Mouse (Mus musculus): ENCODE data around the gene Flrt1. TPM values are rescaled to one million over a fixed set of nuclear protein-coding genes. Genes with fewer than 3 reads are reported as not detected.
"Not testable (repeated sequence)": the region's sequence is repeated elsewhere in the genome, so short reads cannot be mapped to it uniquely, and the experiment has no call there.

The Flrt1 gene
- total and polyA plus RNA-seq, 2 experiments from 2014 or later, result 8.8 to 11.3 TPM

DNA sequence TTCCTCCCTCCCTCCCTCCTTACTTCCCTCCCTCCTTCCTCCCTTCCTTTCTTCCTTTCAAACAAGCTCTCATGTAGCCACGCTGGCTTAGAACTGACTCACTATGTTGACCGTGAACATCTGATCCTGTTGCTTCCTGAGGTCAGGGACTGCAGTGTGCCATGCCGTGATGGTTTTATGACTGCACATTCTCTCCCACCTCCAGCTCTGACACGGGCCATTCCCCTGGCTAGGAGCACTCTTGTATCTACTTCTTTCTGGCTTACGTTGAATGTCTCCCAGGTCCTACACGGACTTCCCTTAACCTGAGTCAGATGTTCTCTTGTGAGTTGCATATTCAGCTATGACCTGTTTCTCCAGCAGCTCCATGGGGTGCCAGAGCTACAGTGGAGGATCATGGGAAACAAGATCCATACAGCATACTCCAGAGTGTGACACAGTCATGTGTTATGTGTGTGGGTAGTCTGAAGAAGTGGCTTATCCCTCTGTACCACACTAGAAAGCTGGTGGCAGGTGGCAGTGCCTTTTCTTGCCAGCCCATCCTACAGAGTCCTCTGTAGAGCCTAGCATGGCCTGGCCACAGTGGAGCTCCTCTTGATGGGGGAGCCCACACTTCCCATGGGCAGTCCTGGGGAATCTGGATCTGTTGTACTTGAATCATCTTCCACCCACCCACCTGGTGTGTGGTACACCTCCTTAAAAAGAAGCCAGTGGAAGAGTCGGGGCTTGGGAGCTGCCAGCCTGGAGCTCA is 23.8 kb downstream of the Flrt1 start:
- Histone ChIP-seq H3K27me3 (ENCODE audit: insufficient read depth, low read length) (no peaks in the 10 kb centered on the region; the same call in 1 of the 2 replicates), H3K9ac (no peak overlapping the region), H3K4me3 (ENCODE audit: low read depth, low read length) (no peak overlapping the region), H3K4me1 (ENCODE audit: insufficient read depth) (peaks cover 12% of the 10 kb centered on the region), H3K9me3 (ENCODE audit: low read length) (no peaks in the 10 kb centered on the region), H3K4me2 (ENCODE audit: low read depth) (no peak overlapping the region), H3K27ac (ENCODE audit: low read depth, low read length) (no peak overlapping the region), H3K36me3 (ENCODE audit: insufficient read depth) (no peaks in the 10 kb centered on the region)
- DNase-seq, result no peak
- no peak for ATAC-seq
- WGBS, result 77% methylated on average over 7 of the region's 7 CpGs
- no peak for TF ChIP-seq CTCF (IDR thresholded peaks at IDR 0.05; ENCODE audit: low read depth)

DNA sequence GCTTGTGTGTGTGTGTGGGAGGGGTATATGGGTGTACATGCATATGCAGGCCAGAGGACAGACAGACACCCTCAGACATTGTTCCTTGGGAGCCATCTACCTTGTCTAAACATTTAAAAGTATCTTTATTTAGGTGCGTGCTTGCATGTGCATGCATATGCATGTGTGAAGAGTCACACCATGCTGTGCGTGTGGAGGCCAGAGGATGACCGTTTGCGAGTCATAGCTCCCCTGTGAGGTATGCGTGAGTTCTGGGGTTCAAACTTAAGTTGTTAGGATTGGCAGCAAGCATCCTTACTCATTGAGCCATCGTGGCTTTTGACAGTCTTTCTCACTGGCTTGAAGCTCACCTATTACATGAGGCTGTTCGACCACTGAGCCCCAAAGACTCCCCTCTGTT is 27.3 kb downstream of the Flrt1 start:
- no peak overlapping the region for H3K9ac ChIP-seq
- H3K4me3 ChIP-seq (ENCODE audit: low read depth, low read length), result no peak overlapping the region
- no peaks in the 10 kb centered on the region for H3K36me3 ChIP-seq (ENCODE audit: insufficient read depth)
- no peaks in the 10 kb centered on the region; the same call in 1 of the 2 replicates for H3K27me3 ChIP-seq (ENCODE audit: insufficient read depth, low read length)
- no peak for DNase-seq
- no peak overlapping the region for H3K27ac ChIP-seq (ENCODE audit: low read depth, low read length)
- peaks cover 4% of the 10 kb centered on the region for H3K4me1 ChIP-seq (ENCODE audit: insufficient read depth)
- 88% methylated on average over 7 of the region's 7 CpGs for WGBS
- ATAC-seq, result no peak
- H3K9me3 ChIP-seq (ENCODE audit: low read length), result no peaks in the 10 kb centered on the region
- H3K4me2 ChIP-seq (ENCODE audit: low read depth), result no peak overlapping the region
- no peak for TF ChIP-seq CTCF (IDR thresholded peaks at IDR 0.05; ENCODE audit: low read depth)

DNA sequence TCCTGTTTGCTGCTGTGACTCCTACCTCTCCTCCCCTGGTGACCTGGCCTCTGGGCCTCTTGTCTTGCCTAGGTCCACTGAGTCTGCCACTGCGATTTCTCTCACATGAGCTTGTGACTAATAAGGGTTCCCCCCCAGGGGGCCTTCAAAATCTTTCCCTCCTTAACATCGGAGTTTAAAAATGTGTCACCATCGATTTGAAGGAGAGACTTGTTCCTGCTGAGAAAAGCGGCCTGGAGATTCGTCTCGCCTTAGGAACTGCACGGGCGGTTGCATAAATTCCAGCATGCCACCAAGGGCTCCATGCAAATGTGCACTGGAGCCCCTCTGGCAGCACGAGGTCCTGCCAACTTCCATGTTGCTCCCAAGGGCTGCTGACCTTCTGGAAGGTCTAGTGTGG is 27.9 kb downstream of the Flrt1 start:
- no peaks in the 10 kb centered on the region for H3K4me1 ChIP-seq (ENCODE audit: insufficient read depth)
- TF ChIP-seq CTCF (IDR thresholded peaks at IDR 0.05; ENCODE audit: low read depth), result no peak
- H3K4me3 ChIP-seq (ENCODE audit: low read depth, low read length), result no peak overlapping the region
- DNase-seq (no peak), ATAC-seq (no peak)
- H3K9me3 ChIP-seq (ENCODE audit: low read length), result no peaks in the 10 kb centered on the region
- H3K36me3 ChIP-seq (ENCODE audit: insufficient read depth), result no peaks in the 10 kb centered on the region
- H3K9ac ChIP-seq, result no peak overlapping the region
- H3K27ac ChIP-seq (ENCODE audit: low read depth, low read length), result no peak overlapping the region
- H3K27me3 ChIP-seq (ENCODE audit: insufficient read depth, low read length), result no peaks in the 10 kb centered on the region; the same call in 1 of the 2 replicates
- 59% methylated on average over 9 of the region's 9 CpGs for WGBS
- no peak overlapping the region for H3K4me2 ChIP-seq (ENCODE audit: low read depth)

DNA sequence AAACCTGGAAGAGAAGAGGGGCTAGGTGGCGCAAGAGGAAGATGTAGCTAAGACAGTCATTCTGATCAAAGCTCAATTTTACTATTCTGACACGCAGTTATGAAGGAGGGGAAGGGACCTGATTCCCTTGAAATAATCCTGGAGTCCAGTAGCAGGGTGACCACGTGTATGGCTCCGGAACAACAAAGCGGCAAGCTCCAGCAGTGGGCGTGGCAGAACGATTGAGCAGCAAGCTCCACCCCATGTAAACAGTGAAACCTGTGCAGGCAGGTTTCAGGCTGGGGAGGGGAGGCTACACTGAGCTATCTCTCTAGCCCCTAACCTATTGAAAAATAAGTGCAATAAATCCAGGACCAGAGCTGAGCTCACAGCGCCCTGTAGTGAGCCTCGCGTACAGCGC is 30.2 kb downstream of the Flrt1 start:
- H3K4me2 ChIP-seq (ENCODE audit: low read depth); ATAC-seq; H3K27me3 ChIP-seq (ENCODE audit: insufficient read depth, low read length); H3K27ac ChIP-seq (ENCODE audit: low read depth, low read length); H3K9ac ChIP-seq; H3K9me3 ChIP-seq (ENCODE audit: low read length); H3K4me1 ChIP-seq (ENCODE audit: insufficient read depth); H3K36me3 ChIP-seq (ENCODE audit: insufficient read depth); DNase-seq; H3K4me3 ChIP-seq (ENCODE audit: low read depth, low read length): not testable (repeated sequence)
- 84% methylated on average over 11 of the region's 11 CpGs for WGBS

DNA sequence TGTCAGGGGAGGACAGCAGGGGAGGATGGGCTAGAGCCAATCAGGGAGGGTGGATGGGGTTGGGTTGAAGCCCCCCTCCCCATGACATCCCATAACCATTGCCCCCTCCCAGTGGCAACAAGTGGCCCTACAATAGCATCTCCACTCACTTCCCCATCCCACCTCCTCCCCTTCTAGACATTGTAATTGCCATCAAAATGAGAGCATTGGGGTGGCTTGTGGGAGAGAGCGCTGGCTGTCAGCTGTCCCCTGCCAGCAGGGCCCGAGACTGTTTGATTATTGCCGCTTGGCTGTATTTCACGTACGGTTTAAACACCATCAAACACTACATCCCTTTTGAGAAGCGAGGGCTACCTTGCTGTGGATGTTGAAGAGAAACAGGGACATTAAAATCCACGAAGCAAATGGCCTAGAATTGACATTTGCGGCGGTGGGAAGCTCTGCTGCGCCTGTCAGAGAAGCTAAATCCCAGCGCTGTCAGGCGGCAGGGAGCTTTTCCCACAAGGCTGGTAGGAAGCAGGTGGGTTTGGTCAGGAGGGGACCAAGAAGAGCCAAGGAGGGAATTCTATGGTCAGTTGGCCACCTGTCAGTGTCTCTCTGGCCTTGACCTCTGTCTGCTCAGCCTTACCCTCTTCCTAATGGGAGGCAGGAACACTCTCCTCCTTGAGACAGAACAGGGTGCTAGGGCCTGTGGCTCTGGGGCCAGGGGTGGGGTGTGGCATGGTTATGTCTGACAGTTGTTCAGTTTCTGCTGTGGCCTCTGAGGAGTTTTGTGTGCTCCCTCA is 31.3 kb downstream of the Flrt1 start:
- H3K36me3 ChIP-seq (ENCODE audit: insufficient read depth), result no peaks in the 10 kb centered on the region
- no peaks in the 10 kb centered on the region for H3K9me3 ChIP-seq (ENCODE audit: low read length)
- WGBS, result 28% methylated on average over 12 of the region's 12 CpGs
- no peak for TF ChIP-seq CTCF (IDR thresholded peaks at IDR 0.05; ENCODE audit: low read depth)
- no peak overlapping the region for H3K4me3 ChIP-seq (ENCODE audit: low read depth, low read length)
- H3K27ac ChIP-seq (ENCODE audit: low read depth, low read length), result no peak overlapping the region
- H3K4me1 ChIP-seq (ENCODE audit: insufficient read depth), result 0 out of 2 replicates have a peak, but pooled peaks cover 5% of the 10 kb centered on the region
- DNase-seq (no peak), ATAC-seq (peak; percentile 28; the same call in 1 of the 2 replicates)
- H3K9ac ChIP-seq, result no peak overlapping the region
- no peak overlapping the region for H3K4me2 ChIP-seq (ENCODE audit: low read depth)
- H3K27me3 ChIP-seq (ENCODE audit: insufficient read depth, low read length), result no peaks in the 10 kb centered on the region

DNA sequence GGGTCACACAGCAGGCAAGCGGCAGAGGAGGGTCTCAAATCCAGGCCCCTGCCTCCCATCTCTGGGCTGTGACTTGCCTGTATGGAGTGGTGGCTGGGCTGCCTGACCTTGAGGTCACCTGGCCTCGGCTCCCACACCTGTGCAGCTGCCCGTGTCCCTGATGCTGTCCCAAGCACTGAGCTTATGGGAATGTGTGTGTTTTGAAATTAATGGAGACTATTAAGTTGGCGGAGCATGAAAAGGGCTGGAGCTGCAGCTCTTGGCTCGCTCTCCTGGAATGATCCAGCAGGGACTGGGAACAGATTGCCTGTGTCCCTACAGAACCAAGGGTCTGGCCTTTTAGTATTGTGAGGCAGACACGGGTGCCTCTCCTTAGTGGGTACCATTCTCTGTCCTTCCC is 33.3 kb downstream of the Flrt1 start:
- WGBS, result 46% methylated on average over 6 of the region's 6 CpGs
- ATAC-seq, result no peak
- no peaks in the 10 kb centered on the region for H3K36me3 ChIP-seq (ENCODE audit: insufficient read depth)
- TF ChIP-seq CTCF (IDR thresholded peaks at IDR 0.05; ENCODE audit: low read depth), result no peak
- H3K4me2 ChIP-seq (ENCODE audit: low read depth), result no peak overlapping the region
- no peaks in the 10 kb centered on the region for H3K9me3 ChIP-seq (ENCODE audit: low read length)
- H3K4me3 ChIP-seq (ENCODE audit: low read depth, low read length), result no peak overlapping the region
- peaks cover 17% of the 10 kb centered on the region; the same call in 1 of the 2 replicates for H3K4me1 ChIP-seq (ENCODE audit: insufficient read depth)
- no peak overlapping the region for H3K9ac ChIP-seq
- no peak for DNase-seq
- no peak overlapping the region for H3K27ac ChIP-seq (ENCODE audit: low read depth, low read length)
- H3K27me3 ChIP-seq (ENCODE audit: insufficient read depth, low read length), result no peaks in the 10 kb centered on the region

DNA sequence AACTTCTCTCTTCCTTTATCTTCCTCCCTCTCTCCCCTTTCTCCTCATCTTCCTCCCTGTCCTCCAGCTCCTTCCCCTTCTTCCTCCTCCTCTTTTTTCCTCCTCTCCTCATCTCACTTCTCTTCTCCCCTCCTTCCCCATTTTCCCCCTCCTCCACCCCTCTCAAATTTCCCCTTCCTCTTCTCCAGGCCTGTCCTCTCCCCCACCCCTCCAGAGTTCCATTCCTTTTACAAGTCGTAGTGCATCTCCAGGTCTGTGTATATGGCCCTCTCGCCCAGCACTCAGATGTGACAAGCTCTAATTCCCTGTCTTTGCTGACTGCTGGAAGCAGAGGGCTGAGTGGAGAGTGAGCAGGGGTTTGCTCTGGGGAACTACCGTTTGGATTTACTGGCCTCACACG is 34.8 kb downstream of the Flrt1 start:
- Histone ChIP-seq H3K9me3 (ENCODE audit: low read length) (no peaks in the 10 kb centered on the region), H3K4me1 (ENCODE audit: insufficient read depth) (peaks cover 23% of the 10 kb centered on the region), H3K4me3 (ENCODE audit: low read depth, low read length) (no peak overlapping the region), H3K27ac (ENCODE audit: low read depth, low read length) (no peak overlapping the region), H3K36me3 (ENCODE audit: insufficient read depth) (no peaks in the 10 kb centered on the region), H3K9ac (no peak overlapping the region), H3K27me3 (ENCODE audit: insufficient read depth, low read length) (no peaks in the 10 kb centered on the region), H3K4me2 (ENCODE audit: low read depth) (0 out of 2 replicates have a peak overlapping the region, but pooled peaks have one; percentile 23)
- WGBS, result 29% methylated on average over 4 of the region's 4 CpGs
- no peak for DNase-seq
- no peak for TF ChIP-seq CTCF (IDR thresholded peaks at IDR 0.05; ENCODE audit: low read depth)
- no peak for ATAC-seq

Data from forebrain, postnatal 0 days (tissue).